Mouse (Mus musculus): ENCODE measurements around the gene Asmt. TPM values are rescaled to one million over a fixed set of nuclear protein-coding genes. Genes with fewer than 3 reads are reported as not detected.

Gene Asmt
- polyA plus RNA-seq, 1 experiment from 2014 or later: not detected

- 96% methylated on average over 15 of the region's 53 CpGs for WGBS
- DNase-seq (ENCODE audit: low spot score) (no peak), ATAC-seq (ENCODE audit: low FRiP score) (no peak)
Observed at GRCm38 (mm10) chrX:170677680-170678079, 5.2 kb downstream of the Asmt start.

More at GRCm38 (mm10) chrX:170677680-170678079, 5.2 kb downstream of the Asmt start:
- H3K9me3 ChIP-seq (ENCODE audit: control insufficient read depth, low read length): peaks cover 35% of the 10 kb centered on the region
- H3K4me2 ChIP-seq (replicated peaks; ENCODE audit: low read depth, low read length): no peak overlapping the region
- H3K27me3 ChIP-seq (ENCODE audit: control insufficient read depth, insufficient read depth, low read length): no peaks in the 10 kb centered on the region
- H3K36me3 ChIP-seq (ENCODE audit: control insufficient read depth, insufficient read depth, low read length): peaks cover 12% of the 10 kb centered on the region; the same call in 1 of the 2 replicates
- H3K4me1 ChIP-seq (replicated peaks; ENCODE audit: control insufficient read depth, insufficient read depth, low read length): no peaks in the 10 kb centered on the region
- no peak overlapping the region for H3K27ac ChIP-seq (ENCODE audit: low read depth, low read length)
- no peak overlapping the region for H3K9ac ChIP-seq (ENCODE audit: low read depth, low read length)
- no peak overlapping the region for H3K4me3 ChIP-seq (ENCODE audit: low read depth, low read length)

Measured in hindbrain, embryonic 11.5 days (tissue).